Mouse (Mus musculus) stomach, postnatal 0 days (tissue): ENCODE data around the gene Lrrc32.

Experiments used
- CTCF ChIP-seq: IDR thresholded peaks from 2 replicates; pipeline ENCODE4 v1.5.1; 2016; ENCODE audit warnings: antibody characterized with exemption, low read depth, mild to moderate bottlenecking, moderate library complexity
- EP300 ChIP-seq: optimal IDR thresholded peaks from 2 replicates; pipeline ENCODE3; 2016; ENCODE audit warnings: antibody characterized with exemption

DNA sequence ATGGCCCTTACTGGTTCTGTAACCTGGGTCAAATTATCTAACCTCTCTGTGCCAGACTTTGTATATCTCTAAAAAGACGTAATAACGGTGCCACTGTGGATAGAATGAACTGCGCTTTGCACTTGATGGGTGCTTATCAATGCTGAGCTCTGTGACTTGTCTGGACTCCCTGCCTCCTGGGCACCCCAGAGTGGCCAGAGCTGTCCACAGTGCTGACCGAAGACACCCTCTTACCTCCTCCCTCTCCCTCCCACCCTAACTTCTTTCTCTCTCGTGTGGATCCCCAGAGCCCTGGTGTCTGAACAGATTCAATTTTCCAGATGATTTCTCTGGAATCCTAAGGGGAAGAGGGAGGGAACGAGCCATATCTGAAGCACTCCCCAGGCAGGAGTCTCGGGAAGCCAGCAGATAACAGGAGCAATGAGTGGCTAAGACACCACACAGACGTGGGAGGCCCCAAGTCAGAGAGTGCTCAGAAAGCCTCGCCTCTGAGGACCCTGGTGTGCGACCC is 49.1 kb upstream of the Lrrc32 start, which contains the start of gene Gucy2d:
- no peak for TF ChIP-seq CTCF
- TF ChIP-seq EP300: no peak
